Mouse (Mus musculus) left cerebral cortex, adult 8-10 months (tissue): ENCODE data around the gene Gm26602. TPM values are rescaled to one million over a fixed set of nuclear protein-coding genes. Genes with fewer than 3 reads are reported as not detected.
"Not testable (repeated sequence)": the region's sequence is repeated elsewhere in the genome, so short reads cannot be mapped to it uniquely, and the experiment has no call there.

Experiments
- DNase-seq, 2 experiments: peaks; one replicate each; pipeline ENCODE4 v3.0.0; 2022; ENCODE audit warnings: low spot score in 2 of 2
- total RNA-seq, 4 experiments: library from RNA; stranded (reverse); gene quantifications; 2 replicates each; pipeline ENCODE4 v1.2.4; 2022

Gm26602 gene
- total RNA-seq, 4 experiments from 2014 or later, result not detected

DNA sequence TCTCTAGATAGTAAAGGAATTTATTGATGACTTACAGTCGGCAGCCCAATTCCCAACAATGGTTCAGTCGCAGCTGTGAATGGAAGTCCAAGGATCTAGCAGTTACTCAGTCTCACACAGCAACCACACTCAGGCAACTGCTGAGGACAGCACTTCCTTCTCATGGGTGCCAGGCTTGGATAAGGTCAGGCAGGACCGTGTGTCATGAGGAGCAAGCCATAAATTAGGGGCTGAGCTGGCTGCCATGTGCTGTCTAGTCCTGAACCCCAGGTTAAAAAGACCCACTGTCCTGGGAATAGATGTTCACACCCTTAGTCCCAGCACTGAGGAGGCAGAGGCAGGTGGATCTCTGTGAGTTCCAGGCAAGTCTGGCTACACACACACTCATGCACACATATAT, 25.7 kb upstream of the Gm26602 start:
- DNase-seq, result not testable (repeated sequence)

GRCm38 (mm10) chr10:79886054-79886453, 24.6 kb upstream of the Gm26602 start, which contains the start of gene Elane:
Gene Elane, plus strand, starts transcription at chr10:79886247.
- DNase-seq, result no peak

- DNase-seq, result no peak
These were observed 24.0 kb upstream of the Gm26602 start for GRCm38 (mm10) chr10:79886611-79887010.

DNA sequence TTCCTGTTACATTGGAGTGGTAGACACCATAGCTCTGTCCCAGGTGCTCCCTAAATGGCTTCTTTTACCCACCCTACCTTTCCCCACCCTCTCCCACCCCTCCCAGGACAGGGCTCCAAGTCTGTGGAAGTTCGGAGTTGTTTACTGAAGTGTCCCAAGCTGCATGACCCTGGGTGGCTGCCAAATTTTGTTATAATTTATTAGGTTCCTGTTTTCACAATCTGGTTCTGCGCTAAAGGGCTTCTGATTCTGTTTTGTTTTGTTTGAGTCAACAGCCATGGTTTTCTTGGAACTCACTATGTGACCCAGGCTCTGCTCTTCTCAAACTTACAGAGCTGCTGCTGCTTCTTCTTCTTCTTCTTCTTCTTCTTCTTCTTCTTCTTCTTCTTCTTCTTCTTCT, 21.3 kb upstream of the Gm26602 start:
- DNase-seq, result no peak

DNA sequence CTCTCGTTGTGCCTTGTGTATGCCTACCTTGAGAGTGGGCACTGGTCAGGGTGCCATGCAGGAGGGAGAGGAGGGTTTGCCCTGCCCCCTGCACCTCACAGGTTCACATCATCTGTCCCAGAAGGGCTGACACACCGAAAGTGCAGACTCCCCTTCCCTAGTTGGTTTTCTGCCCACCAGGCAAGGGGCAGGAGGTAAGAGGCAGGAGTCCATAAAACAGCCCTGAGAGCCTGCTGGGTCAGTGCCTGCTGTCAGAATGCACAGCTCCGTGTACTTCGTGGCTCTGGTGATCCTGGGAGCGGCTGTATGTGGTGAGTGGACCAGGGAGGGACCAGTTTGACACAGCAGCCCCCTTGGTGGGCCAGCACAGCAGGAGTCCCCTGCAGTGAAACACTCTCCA, 20.0 kb upstream of the Gm26602 start, which contains the start of gene Cfd:
TSS of gene Cfd (plus strand) at position 184 of the 400 bp plus-strand sequence.
- no peak for DNase-seq

- DNase-seq, result peak; percentile 58 to 72
These were observed 18.1 kb upstream of the Gm26602 start for GRCm38 (mm10) chr10:79892451-79893118.

- DNase-seq, result no peak
These were observed 14.3 kb upstream of the Gm26602 start for GRCm38 (mm10) chr10:79896306-79896705.

DNA sequence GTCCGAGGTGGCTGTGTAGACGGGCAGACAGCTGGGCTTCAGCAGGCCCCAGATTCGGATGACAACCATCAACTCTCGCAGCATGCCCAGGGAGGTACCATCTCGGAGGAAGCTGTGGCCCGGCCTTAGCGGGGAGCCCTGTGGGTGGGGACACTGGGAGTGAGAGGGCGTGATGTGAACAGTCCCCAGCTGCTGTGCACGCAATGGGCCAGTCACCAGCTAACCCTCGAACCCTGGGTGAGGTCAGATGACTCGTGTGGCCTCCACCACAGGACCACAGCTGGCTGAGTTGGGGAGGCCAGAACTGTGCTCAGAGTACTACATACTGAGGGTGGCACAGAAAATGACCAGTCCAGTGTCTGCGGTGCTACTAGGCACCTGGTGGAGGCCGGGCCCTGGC, 13.8 kb upstream of the Gm26602 start:
- no peak for DNase-seq

GRCm38 (mm10) chr10:79897316-79898245, 13.1 kb upstream of the Gm26602 start:
- no peak for DNase-seq

DNA sequence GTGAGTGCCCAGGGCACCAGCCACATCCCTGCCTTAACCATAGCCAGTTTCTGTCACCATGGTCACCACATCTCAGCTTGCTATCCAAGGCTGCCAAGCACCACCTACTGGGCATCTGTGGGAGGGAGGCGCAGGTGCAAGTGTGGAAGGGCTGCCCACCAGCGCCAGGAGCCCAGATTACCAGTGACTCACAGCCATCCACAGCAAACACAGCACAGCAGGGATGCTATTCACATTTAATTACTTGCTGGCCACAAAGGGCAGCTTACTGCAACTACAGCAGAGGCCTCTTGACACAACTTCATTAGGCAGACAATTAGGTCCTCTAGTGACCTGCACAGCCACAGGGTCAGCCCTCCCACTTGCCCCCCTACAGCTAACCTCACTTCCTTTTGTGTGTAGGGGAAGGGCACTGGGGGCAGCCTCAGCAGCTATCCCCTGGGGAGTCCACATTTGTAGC, 9.7 kb upstream of the Gm26602 start:
- DNase-seq, result peak in 1 of 2 experiments; percentile 93

- DNase-seq, result no peak
These were observed 3.9 kb upstream of the Gm26602 start for GRCm38 (mm10) chr10:79906712-79907111.

DNA sequence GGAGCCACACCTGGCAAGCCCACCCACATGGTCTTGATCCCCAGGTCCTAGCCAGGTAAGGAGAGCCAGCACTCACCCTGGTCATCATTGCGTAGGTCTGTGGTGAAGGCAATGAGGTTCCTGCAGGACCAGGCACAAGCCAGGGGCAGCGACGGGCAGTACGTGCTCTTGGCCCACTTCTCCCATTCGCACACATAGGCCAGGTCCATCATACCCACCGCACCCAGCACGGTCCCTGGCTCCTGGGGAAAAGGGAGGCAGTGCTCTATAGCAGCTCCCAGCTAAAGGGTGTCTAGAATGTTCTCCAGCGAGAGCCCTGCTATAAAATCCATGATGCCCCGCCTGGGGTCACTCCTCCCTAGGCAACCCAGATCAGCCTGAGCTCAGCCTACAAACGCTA, 3.2 kb upstream of the Gm26602 start:
- DNase-seq, result no peak

- DNase-seq, result peak; percentile 95
These were observed 2.2 kb upstream of the Gm26602 start, which contains the start of gene Med16 for GRCm38 (mm10) chr10:79908167-79909091. Gene Med16, minus strand, starts transcription at chr10:79908923.

DNA sequence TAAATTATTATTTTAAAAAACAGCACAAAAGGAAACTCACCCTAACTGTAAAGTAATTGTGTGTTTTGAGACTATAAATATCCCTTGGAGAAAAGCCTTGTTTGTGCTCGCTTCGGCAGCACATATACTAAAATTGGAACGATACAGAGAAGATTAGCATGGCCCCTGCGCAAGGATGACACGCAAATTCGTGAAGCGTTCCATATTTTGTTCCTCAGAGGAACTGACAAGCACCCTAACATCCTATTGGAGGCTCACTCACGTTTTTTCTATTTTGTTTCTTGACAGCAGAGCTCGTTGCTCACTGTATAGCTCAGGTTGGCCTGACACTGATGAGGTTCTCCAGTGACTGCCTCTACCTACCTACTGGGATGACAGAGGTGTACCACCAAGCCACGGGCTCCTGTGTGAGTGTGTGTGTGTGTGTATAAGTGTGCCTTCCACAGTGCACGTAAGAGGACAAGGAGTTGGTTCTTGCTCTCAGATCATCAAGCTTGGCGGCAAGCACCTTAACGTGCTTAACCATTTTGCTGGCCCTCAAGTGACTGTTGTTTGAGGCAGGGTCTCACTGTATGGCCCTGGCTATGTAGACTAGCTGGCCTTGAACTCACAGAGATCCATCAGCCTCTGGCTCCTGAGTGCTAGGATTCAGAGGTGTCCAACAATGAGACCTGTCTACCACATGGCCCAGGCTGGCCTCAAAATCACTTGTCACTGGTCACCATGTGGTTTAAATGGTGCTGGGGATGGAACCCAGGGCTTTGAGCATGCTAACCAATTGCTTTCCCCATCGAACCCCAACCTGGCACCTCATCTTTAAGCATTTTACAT, 1.3 kb upstream of the Gm26602 start:
- peak in 1 of 2 experiments; percentile 67 for DNase-seq

DNA sequence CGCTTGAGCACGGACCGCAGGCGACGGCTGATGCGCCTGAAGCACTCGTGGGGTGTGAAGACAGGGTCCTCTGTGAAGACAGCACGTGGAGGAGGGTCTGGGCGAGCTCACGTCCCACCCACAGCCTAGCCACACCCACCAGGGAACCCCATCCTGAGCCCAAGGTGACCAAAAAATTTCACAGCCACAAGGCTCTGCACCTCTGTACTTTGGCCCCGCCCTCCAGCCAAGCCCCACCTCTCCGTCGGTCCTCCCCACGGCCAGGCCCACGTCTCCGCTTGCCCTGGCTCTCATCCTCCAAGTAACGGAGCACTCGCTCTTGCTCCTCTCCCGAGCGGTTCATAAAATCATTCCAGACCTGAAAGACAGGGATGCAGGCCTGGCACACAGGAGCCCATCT, 1.8 kb downstream of the Gm26602 start:
- DNase-seq, result no peak

DNA sequence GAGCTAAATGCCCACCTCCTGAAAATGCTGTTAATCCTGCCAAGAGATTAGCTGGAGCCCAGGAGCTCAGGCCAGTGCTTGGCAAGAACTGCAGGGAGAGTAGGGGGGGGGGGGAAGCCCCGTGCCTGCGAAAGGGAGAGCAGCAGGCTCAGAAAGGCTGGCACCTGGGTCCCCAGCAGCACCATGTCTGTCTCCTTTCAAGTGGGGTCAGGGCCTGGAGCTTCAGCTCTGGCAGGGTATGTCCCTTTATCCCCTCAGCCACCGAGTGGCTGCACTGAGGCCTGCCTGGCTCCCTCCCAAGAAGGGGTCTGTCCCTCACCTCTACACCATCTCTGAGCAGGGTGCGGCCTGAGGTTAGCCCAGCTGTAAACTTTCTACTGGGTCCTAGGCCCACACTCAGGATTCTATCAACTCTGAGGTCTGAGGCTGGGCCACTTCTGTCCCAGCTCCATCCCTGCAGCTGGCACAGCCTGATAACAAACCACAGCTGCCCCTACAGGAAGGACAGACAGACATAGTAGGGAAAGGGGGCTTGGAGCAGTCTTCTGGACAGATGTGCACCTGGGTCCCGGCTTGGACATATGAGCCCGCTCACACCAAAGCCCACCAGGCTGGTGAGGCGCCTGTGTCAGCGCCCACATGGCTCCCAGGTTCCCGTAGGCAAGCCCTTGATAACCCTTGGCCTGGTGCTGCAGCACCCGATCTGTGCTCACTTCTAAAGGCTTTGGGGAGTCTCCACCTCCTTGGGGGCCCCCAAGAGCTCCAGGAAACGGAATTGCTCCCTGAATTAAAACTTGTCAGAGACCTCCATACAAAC, 3.7 kb downstream of the Gm26602 start:
- DNase-seq, result no peak

DNA sequence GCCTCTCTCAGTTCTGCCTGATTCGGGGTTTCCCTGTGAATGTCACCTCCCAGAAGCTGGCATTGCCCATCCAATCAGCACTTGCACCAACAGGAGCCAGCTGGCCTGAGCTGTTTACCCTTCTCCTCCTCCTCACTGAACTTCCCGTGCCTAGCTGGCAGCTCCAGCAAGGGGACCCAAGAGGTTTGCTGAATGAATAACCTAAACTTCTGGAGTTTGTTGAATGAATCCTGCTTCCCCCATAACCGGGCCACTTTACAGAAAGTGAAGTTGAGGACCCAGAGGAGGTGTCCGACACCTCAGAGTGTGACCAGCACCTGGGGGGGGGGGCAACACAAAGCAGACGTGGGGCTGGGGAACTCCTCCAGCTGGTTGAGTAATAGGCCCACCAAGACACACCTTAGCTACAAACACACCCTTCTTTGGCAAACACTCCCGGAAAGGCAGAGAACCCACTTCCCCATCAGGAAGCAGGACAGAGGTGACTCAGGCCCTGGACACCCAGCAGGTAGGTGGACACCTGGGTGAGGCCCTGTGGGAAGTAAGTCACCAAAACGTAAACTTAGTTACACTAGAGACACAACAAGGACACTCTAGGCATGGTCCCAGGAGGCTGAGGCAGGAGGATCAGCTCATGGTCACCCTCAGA, 4.4 kb downstream of the Gm26602 start:
- no peak for DNase-seq

DNA sequence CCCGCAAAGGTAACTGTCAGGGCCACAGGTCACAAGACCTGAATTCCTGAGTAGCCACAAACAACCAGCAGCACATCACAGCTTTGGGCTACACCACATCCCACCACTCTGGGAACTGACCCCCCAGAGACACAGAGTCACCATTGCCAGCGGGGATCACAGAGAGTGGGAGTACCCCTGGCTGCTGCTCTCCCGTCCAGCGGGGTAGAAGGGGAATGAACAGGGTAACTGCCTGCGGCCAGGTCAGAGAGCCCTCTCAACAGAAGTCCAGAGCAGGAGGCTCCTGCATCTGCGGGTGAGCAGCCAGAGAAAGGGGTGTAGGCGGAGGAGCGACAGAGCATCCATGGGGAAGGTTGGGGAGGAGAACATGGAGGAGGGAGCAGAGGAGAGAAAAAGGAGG, 5.4 kb downstream of the Gm26602 start:
- DNase-seq, result no peak
